Mouse (Mus musculus): Measurements from ENCODE around the gene Irf4.

- TF ChIP-seq POLR2A (IDR thresholded peaks at IDR 0.05; ENCODE audit: borderline replicate concordance, extremely low read depth, low read depth, low read length) (no peak), CTCF (IDR thresholded peaks at IDR 0.05; ENCODE audit: insufficient read depth, low read length) (no peak)
Measured at GRCm38 (mm10) chr13:30715573-30715972, 33.5 kb upstream of the Irf4 start.

Data from lung, adult 2 months (tissue).